Mouse (Mus musculus) forebrain, postnatal 0 days (tissue): Measurements from ENCODE around the gene Sel1l3. TPM values are rescaled to one million over a fixed set of nuclear protein-coding genes. Genes with fewer than 3 reads are reported as not detected.

Source experiments
- ATAC-seq: fragments of 200-750 bp; cut with Nextera tagmentation; 2 replicates; pipeline ENCODE4 v1.8.0; 2017; ENCODE audit warnings: mild to moderate bottlenecking, moderate library complexity
- DNase-seq: peaks from one replicate; pipeline ENCODE4 v3.0.0-alpha.2; 2015
- H3K27ac ChIP-seq: fragments of 300-500 bp; sonication (generic); 2 replicates; pipeline ENCODE4 v1.5.1; 2014; ENCODE audit warnings: low read depth, mild to moderate bottlenecking, antibody characterized with exemption, low read length, moderate library complexity, mixed read lengths
- H3K27me3 ChIP-seq: fragments of 300-500 bp; sonication (generic); 2 replicates; pipeline ENCODE4 v1.6.1; 2014; ENCODE audit warnings: mild to moderate bottlenecking, low read length, mixed read lengths; ENCODE audit not compliant: insufficient read depth
- H3K36me3 ChIP-seq: fragments of 300-500 bp; sonication (generic); 2 replicates; pipeline ENCODE4 v1.6.1; 2014; ENCODE audit warnings: mild to moderate bottlenecking, moderate library complexity; ENCODE audit not compliant: insufficient read depth
- H3K4me1 ChIP-seq: fragments of 300-500 bp; sonication (generic); 2 replicates; pipeline ENCODE4 v1.6.1; 2014; ENCODE audit warnings: antibody characterized with exemption; ENCODE audit not compliant: insufficient read depth
- H3K4me2 ChIP-seq: fragments of 300-500 bp; sonication (generic); 2 replicates; pipeline ENCODE4 v1.6.1; 2014; ENCODE audit warnings: low read depth, mild to moderate bottlenecking, moderate library complexity
- H3K4me3 ChIP-seq: fragments of 300-500 bp; sonication (generic); 2 replicates; pipeline ENCODE4 v1.5.1; 2014; ENCODE audit warnings: low read depth, low read length, mixed read lengths
- H3K9ac ChIP-seq: fragments of 300-500 bp; sonication (generic); 2 replicates; pipeline ENCODE4 v1.6.1; 2014; ENCODE audit warnings: mild to moderate bottlenecking
- H3K9me3 ChIP-seq: fragments of 300-500 bp; sonication (generic); 2 replicates; pipeline ENCODE4 v1.6.1; 2016; ENCODE audit warnings: low read length
- CTCF ChIP-seq: sonication (generic); IDR thresholded peaks from 2 replicates; pipeline ENCODE4 v1.5.1; 2016; ENCODE audit warnings: antibody characterized with exemption, control low read depth, low read depth
- WGBS: fragments of 180-500 bp; shearing (Covaris S2); extraction: QIAGEN DNeasy Blood & Tissue Kit; methylation state at CpG from one replicate; pipeline ENCODE4 v1.1.7; 2014; 5-methylcytosine and 5-hydroxymethylcytosine counted together
- polyA plus RNA-seq: library from polyadenylated mRNA; unstranded; fragments of >200 nt; fragmentation: Nextera tagmentation; extraction: Ambion mirVana; gene quantifications from 2 replicates; pipeline ENCODE4 v1.2.1, GENCODE M21; 2015
- total RNA-seq: library from RNA; depleted of rRNA; stranded (reverse); fragments of >200 nt; gene quantifications from 2 replicates; pipeline ENCODE4 v1.2.3, GENCODE M21; 2014

The Sel1l3 gene
- total and polyA plus RNA-seq, 2 experiments from 2014 or later = 6.2 to 28.8 TPM

DNA sequence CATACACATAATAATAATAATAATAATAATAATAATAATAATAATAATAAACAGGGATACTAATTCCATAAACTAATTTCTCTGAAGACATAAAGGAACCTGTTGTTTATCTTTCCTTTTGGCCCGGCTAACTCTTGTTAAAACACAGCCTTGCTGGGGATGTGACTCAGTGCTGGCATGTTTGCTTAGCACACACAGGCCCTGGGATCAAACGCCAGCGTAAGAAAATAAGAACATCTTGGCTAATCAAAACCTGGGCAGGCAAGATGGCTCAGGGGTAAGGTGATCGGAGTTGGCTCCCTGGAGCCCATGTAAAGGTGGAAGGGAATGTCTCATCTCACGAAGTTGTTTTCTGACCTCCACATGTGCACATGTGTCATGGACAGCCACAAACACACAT lies 48.1 kb downstream of the Sel1l3 start:
- ATAC-seq (no peak), DNase-seq (no peak)
- H3K4me3 ChIP-seq = no peak overlapping the region
- no peak overlapping the region for H3K9ac ChIP-seq
- no peaks in the 10 kb centered on the region for H3K27me3 ChIP-seq
- 91% methylated on average over 5 of the region's 5 CpGs for WGBS
- no peaks in the 10 kb centered on the region for H3K4me1 ChIP-seq
- TF ChIP-seq CTCF = no peak
- no peak overlapping the region for H3K4me2 ChIP-seq
- no peaks in the 10 kb centered on the region for H3K9me3 ChIP-seq
- 0 out of 2 replicates have a peak overlapping the region, but pooled peaks have one; percentile 36 for H3K27ac ChIP-seq
- H3K36me3 ChIP-seq = peaks cover 12% of the 10 kb centered on the region

DNA sequence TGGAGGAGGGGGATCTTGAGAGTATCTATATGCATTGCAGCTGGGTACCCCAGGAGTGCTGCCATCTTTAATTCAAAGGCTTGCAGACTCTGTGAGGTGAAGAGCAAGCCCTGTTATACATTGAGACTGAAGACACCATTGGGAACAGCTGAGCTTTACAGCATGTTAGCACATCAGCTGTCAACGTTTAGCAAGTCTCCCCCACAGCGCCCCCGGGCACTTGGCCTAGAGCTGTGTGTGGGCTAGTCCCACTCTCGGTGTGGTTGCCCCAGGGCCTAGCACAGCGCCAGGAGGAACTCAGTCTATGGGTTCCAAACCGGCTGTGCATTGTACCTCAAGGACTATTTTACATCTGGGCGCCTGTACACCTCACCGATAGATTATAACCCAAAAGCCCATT lies 51.3 kb downstream of the Sel1l3 start:
- ATAC-seq = peak; percentile 37; the same call in 1 of the 2 replicates
- no peak for DNase-seq
- H3K27me3 ChIP-seq = no peaks in the 10 kb centered on the region
- H3K36me3 ChIP-seq = peaks cover 4% of the 10 kb centered on the region; the same call in 1 of the 2 replicates
- H3K4me2 ChIP-seq = no peak overlapping the region
- H3K27ac ChIP-seq = no peak overlapping the region
- no peak overlapping the region for H3K9ac ChIP-seq
- WGBS = 69% methylated on average over 8 of the region's 8 CpGs
- no peaks in the 10 kb centered on the region for H3K4me1 ChIP-seq
- no peak overlapping the region for H3K4me3 ChIP-seq
- TF ChIP-seq CTCF = no peak
- no peaks in the 10 kb centered on the region for H3K9me3 ChIP-seq

DNA sequence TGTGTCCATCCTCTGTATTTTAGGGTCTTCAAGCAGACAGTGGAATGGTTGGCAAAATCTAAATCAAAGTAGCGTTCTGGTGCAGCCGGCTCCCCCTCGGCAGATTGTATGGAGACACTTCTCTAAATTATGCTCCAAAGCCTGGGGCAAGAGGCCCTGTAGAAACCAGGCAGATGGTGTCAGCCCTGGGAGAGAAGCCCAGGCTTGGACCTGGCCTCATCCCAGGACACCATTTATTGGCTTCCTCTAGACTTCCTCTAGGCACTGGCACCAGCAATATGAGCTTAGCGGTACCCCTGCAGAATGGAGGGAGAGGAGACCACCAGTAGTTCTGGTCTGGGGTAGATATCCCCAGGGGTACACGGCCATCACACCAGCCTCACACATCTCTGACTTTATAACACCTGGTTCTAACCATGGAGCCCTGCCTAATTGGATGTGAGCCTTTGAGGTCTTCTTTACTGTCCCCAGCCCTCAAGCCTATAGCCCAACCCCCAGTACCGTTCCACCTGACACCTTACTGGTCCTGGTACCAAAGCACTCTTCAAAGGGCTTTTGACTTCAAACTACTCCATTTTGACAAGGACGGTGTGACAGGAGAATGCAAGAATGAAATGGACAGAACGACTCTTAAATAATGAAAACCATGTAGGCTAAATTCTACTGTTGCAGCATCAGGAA lies 52.1 kb downstream of the Sel1l3 start:
- peak; percentile 81 for ATAC-seq

DNA sequence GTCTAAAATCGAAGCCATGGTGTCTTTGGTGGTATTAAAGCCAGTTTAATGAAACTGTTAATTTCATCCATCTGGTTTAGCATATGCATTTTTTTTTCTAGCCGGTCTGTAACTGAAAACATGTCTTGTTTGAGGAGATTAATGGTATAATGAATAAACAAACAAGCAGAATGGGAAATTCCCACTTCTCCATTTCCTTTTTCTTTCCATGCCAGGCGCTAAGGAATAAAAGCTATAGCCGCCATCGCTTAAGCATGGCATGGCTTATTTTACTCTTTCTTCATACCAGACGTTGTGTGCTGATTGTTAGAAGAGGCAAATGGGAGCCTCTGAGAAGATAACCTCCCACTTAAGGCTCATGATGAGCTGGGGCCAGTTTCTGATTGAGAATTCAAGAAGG lies 53.5 kb downstream of the Sel1l3 start:
- Histone ChIP-seq H3K4me2 (no peak overlapping the region), H3K4me1 (0 out of 2 replicates have a peak, but pooled peaks cover 7% of the 10 kb centered on the region), H3K9ac (no peak overlapping the region), H3K9me3 (no peaks in the 10 kb centered on the region), H3K4me3 (no peak overlapping the region), H3K27me3 (no peaks in the 10 kb centered on the region), H3K27ac (no peak overlapping the region), H3K36me3 (no peaks in the 10 kb centered on the region)
- WGBS = 47% methylated on average over 6 of the region's 6 CpGs
- ATAC-seq (no peak), DNase-seq (no peak)
- TF ChIP-seq CTCF = no peak

More for the DNA sequence above, 52.1 kb downstream of the Sel1l3 start:
- TF ChIP-seq CTCF = no peak
- Histone ChIP-seq H3K9ac (no peak overlapping the region), H3K27me3 (no peaks in the 10 kb centered on the region), H3K27ac (peak overlapping the region; percentile 35; the same call in 1 of the 2 replicates), H3K4me3 (no peak overlapping the region), H3K4me2 (no peak overlapping the region), H3K36me3 (peaks cover 4% of the 10 kb centered on the region; the same call in 1 of the 2 replicates), H3K9me3 (no peaks in the 10 kb centered on the region), H3K4me1 (no peaks in the 10 kb centered on the region)
- WGBS = 66% methylated on average over 8 of the region's 8 CpGs
- DNase-seq = peak; percentile 75

DNA sequence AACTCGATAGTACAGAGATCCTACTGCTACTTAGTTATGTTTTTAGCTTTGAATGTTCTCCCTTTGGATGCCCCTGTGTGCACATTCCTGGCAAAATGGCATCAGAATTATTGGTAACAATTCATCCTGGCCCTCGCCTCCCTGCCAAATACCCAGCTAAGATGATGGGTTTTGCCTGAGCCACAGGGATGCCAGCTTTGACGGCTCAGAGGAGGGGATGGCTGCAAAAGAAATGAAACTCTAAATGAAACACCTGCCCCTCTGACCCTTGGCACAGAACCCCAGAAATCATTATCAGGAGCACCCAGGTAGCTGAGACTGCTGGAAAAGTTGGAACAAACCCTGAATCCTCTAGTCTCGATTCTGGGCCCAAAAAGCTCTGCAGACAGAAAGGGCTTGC lies 54.1 kb downstream of the Sel1l3 start:
- DNase-seq (no peak), ATAC-seq (no peak)
- H3K36me3 ChIP-seq = no peaks in the 10 kb centered on the region
- H3K27me3 ChIP-seq = no peaks in the 10 kb centered on the region
- no peaks in the 10 kb centered on the region for H3K9me3 ChIP-seq
- no peak overlapping the region for H3K9ac ChIP-seq
- WGBS = 57% methylated on average over 4 of the region's 4 CpGs
- no peak overlapping the region for H3K27ac ChIP-seq
- TF ChIP-seq CTCF = no peak
- H3K4me3 ChIP-seq = no peak overlapping the region
- H3K4me1 ChIP-seq = 0 out of 2 replicates have a peak, but pooled peaks cover 8% of the 10 kb centered on the region
- H3K4me2 ChIP-seq = no peak overlapping the region

DNA sequence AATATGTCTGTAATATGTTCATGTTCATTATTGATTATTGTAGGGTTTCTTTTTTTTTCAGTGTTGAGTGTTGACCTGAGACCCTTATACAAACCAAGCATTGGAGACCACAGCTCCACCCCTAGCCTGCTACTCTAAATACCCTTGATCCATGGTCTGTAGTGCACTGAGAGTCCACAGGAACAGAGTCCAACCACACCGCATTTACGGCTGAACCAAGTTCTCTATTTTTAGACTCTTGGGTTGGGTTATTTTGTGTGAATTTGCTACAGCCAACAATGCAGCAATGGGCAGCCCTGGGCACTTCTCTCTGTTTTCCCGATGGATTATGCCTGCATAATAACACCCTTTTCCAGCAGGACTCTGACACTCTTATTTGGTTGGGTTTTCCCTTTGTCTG lies 54.6 kb downstream of the Sel1l3 start:
- Histone ChIP-seq H3K36me3 (no peaks in the 10 kb centered on the region), H3K27me3 (no peaks in the 10 kb centered on the region), H3K27ac (no peak overlapping the region), H3K9me3 (no peaks in the 10 kb centered on the region), H3K4me2 (no peak overlapping the region), H3K4me1 (0 out of 2 replicates have a peak, but pooled peaks cover 10% of the 10 kb centered on the region), H3K9ac (no peak overlapping the region), H3K4me3 (no peak overlapping the region)
- no peak for TF ChIP-seq CTCF
- ATAC-seq (no peak), DNase-seq (no peak)
- 69% methylated on average over 3 of the region's 3 CpGs for WGBS

DNA sequence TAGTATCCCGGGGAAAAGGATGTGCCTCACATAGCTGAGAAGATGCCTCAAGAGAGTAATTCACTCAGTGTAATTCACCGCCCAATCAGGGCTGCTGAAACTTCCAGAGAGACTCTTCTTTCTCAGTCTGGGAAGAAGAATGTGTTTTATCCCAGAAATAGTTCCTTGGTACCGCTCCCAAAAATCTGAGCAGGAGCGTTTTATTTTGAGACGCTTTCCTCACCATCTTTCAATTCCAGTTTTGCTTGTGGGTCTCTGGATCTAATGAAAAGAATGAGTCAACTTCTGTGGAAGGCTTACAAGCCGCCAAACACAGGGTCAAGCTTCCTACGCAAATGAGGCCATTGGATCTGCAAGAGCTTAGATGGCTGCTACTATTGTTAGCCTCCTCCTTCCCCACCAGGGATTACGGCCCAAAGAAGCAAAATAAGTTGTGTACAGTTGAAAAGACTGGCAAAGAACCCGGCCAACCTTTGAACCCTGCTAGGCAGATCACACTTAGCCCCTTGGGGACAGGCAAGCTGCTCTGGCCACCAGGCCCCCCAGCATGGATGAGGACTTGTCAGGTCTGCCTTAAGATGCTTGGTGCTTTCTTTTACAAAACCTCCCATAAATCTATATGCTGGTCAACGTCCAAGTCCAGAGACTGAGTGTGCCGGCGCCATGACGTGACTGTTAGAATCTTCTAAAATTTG lies 57.6 kb downstream of the Sel1l3 start:
- no peak for TF ChIP-seq CTCF
- peak; percentile 42 for ATAC-seq
- H3K9me3 ChIP-seq = no peaks in the 10 kb centered on the region
- WGBS = 43% methylated on average over 13 of the region's 13 CpGs
- H3K4me2 ChIP-seq = no peak overlapping the region
- H3K36me3 ChIP-seq = no peaks in the 10 kb centered on the region
- H3K9ac ChIP-seq = no peak overlapping the region
- H3K27me3 ChIP-seq = no peaks in the 10 kb centered on the region
- H3K4me3 ChIP-seq = no peak overlapping the region
- DNase-seq = peak; percentile 60
- peak overlapping the region; percentile 66 for H3K27ac ChIP-seq
- H3K4me1 ChIP-seq = 0 out of 2 replicates have a peak, but pooled peaks cover 19% of the 10 kb centered on the region
